Mouse (Mus musculus) macrophage (primary cell): ENCODE results near the gene 4933402J07Rik. TPM values are rescaled to one million over a fixed set of nuclear protein-coding genes. Genes with fewer than 3 reads are reported as not detected.

Experiments
- H3K27ac ChIP-seq: fragments of 350-480 bp; formaldehyde crosslinking; 2 replicates; pipeline ENCODE4 v1.9.0; 2021
- H3K36me3 ChIP-seq: fragments of 350-480 bp; formaldehyde crosslinking; 2 replicates; pipeline ENCODE4 v1.9.0; 2021; ENCODE audit errors: inconsistent target
- H3K4me3 ChIP-seq: fragments of 350-480 bp; formaldehyde crosslinking; 2 replicates; pipeline ENCODE4 v1.9.0; 2021; ENCODE audit errors: inconsistent target
- H3K79me2 ChIP-seq: fragments of 350-480 bp; formaldehyde crosslinking; 2 replicates; pipeline ENCODE4 v1.9.0; 2021; ENCODE audit errors: inconsistent target
- WGBS: methylation state at CpG from one replicate; pipeline ENCODE4 v1.1.7; 2026; ENCODE audit warnings: inconsistent platforms; ENCODE audit not compliant: missing documents; 5-methylcytosine and 5-hydroxymethylcytosine counted together
- polyA plus RNA-seq: library from polyadenylated mRNA; stranded (reverse); fragments of 250-400 nt; gene quantifications from 3 replicates; pipeline ENCODE4 v1.2.4, GENCODE M21; 2018; ENCODE audit warnings: inconsistent platforms
- total RNA-seq, 78 experiments: library from RNA; depleted of rRNA; stranded (reverse); fragments of 250-400 nt; gene quantifications; 1 replicate in 9 of 78; 2 replicates in 24 of 78; 3 replicates in 43 of 78; 4 replicates in 2 of 78; pipeline ENCODE4 v1.2.4; 2018; ENCODE audit warnings: inconsistent platforms in 56 of 78

The 4933402J07Rik gene
- not detected for total RNA-seq (2018; cell fraction: chromatin; rRNA removed)
- total RNA-seq (2018; cell fraction: cytosol; rRNA removed): not detected
- total RNA-seq (2018; cell fraction: nucleus; rRNA removed): not detected
- not detected in 3 replicates for polyA plus RNA-seq

- Histone ChIP-seq H3K27ac (no peak within 1 kb of the TSS), H3K36me3 (no peaks in the 10 kb centered on the region), H3K79me2 (no peaks in the 10 kb centered on the region), H3K4me3 (no peak within 1 kb of the TSS)
- 41% methylated on average over 2 of the region's 2 CpGs for WGBS
These were observed at the start of gene 4933402J07Rik for GRCm38 (mm10) chr8:87563553-87563952. Gene 4933402J07Rik, plus strand, starts transcription at chr8:87563853.

DNA sequence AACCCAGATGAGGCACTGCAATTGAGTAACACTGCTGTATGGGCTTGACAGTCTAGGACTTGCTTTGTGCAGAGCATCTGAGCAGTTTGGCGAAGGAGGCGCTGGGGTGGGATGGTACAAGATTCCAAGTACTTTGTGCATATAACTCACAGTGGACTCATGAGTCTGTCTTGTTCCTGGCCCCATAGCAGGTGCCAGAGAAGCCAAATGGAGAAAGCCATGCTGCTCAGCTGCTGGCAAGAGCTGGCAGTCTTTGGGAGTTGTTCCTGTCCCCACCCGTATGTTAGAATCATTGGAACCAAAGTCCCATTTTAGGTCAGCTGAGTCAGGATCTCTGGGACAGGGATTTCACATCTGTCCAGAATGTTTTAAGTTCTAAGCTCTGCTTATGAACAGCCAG, 46.5 kb upstream of the 4933402J07Rik start:
- Histone ChIP-seq H3K27ac (no peak overlapping the region), H3K4me3 (no peak overlapping the region), H3K36me3 (no peaks in the 10 kb centered on the region), H3K79me2 (no peaks in the 10 kb centered on the region)
- 98% methylated on average over 3 of the region's 3 CpGs for WGBS

GRCm38 (mm10) chr8:87525006-87525405, 38.6 kb upstream of the 4933402J07Rik start:
- Histone ChIP-seq H3K36me3 (no peaks in the 10 kb centered on the region), H3K79me2 (no peaks in the 10 kb centered on the region), H3K27ac (no peak overlapping the region), H3K4me3 (no peak overlapping the region)
- WGBS: 100% methylated on average over 1 of the region's 1 CpGs

DNA sequence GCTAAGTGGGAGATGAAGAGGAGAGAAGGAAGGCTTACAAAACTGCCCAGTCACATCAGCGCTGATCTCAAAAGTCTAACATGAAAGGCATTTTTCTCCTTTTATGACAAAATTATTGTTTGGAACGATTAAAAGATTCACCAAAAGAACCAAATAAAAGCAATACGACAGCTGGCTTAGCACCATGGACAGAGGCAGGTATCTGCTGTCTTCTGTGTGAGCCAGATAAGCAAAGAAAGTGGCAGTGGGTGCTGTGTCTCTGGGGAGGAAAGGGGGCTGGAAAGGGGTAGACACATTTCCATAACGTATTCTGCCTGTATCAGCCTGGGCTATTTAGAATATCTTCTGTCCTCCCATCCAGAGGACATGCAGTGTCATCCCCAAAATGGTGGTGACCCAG, 32.5 kb upstream of the 4933402J07Rik start:
- 52% methylated on average over 4 of the region's 4 CpGs for WGBS
- H3K36me3 ChIP-seq: no peaks in the 10 kb centered on the region
- H3K27ac ChIP-seq: no peak overlapping the region
- H3K79me2 ChIP-seq: no peaks in the 10 kb centered on the region
- H3K4me3 ChIP-seq: no peak overlapping the region

GRCm38 (mm10) chr8:87533476-87533875, 30.2 kb upstream of the 4933402J07Rik start:
- Histone ChIP-seq H3K27ac (no peak overlapping the region), H3K79me2 (no peaks in the 10 kb centered on the region), H3K36me3 (no peaks in the 10 kb centered on the region), H3K4me3 (no peak overlapping the region)
- 83% methylated on average over 4 of the region's 4 CpGs for WGBS

DNA sequence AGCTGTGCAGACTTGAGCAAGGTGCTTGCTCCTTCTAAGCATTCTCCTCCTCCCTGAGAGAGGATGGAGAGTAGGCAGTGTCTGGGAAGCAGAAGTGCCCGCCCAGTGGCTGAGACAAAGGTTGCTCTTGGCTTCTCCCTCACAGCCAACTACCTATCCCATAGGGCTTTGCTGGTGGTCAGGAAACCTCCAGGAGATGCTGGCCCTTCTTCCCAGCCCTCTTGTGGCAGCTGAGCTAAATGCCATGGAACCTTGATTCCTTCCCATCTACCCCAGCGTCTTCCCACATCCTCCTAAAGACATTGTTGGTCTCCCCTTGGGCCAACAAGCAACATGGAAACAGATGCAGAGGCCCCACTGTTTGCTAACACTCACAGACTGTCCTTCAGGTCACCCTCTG, 28.8 kb upstream of the 4933402J07Rik start:
- Histone ChIP-seq H3K79me2 (no peaks in the 10 kb centered on the region), H3K27ac (no peak overlapping the region), H3K36me3 (no peaks in the 10 kb centered on the region), H3K4me3 (no peak overlapping the region)
- WGBS: 30% methylated on average over 2 of the region's 2 CpGs

GRCm38 (mm10) chr8:87536615-87537329, 26.9 kb upstream of the 4933402J07Rik start:
- H3K36me3 ChIP-seq: no peaks in the 10 kb centered on the region
- 11% methylated on average over 23 of the region's 23 CpGs for WGBS
- H3K27ac ChIP-seq: no peak overlapping the region
- H3K4me3 ChIP-seq: no peak overlapping the region
- no peaks in the 10 kb centered on the region for H3K79me2 ChIP-seq

DNA sequence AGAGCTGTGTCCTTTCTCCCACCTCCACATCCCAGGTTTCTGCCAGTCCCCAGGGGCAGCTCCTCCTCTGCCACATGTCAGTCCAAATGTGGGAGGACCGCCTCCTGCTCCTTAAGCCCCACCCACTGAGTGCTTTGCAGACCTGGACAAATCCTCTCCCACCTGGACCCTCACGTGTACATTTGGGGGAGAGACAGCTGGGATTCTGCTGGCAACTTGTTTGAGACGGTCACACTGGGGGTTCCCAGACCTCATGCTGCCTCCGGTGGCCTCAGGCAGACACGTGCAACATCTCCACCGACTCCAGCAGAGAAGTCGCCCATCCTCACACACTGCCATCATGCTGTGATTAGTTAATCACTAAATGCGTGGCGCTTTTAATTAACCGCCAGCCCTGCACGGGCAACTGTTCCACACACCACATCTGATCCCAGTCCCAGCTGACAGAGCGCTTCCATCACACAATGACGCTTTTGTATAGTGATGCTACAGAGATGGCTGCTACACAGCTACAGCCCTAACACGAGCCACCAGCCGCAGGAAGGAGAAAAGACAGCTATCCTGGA, 23.7 kb upstream of the 4933402J07Rik start:
- Histone ChIP-seq H3K79me2 (no peaks in the 10 kb centered on the region), H3K36me3 (no peaks in the 10 kb centered on the region), H3K27ac (no peak overlapping the region), H3K4me3 (no peak overlapping the region)
- WGBS: 46% methylated on average over 15 of the region's 15 CpGs

DNA sequence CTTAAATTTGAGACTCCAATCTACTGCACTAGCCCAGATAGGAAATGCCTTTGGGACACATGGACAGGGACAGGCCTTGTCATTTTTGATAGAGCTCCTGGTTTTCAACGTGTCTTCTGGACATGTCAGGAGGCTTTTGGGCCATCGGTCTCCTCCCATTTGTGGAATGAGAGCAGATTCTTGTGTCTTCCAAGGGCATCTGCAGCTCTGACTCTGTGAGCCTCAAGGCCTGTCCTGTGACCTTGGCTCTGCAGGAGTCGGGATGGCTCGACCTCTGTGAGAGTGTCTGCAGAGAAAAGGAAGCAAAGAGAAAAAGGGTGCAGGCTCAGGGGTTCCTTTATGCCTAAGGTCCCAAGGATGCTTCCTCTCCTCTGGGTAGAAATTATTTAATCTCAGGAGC, 13.8 kb upstream of the 4933402J07Rik start:
- H3K27ac ChIP-seq: no peak overlapping the region
- WGBS: 81% methylated on average over 3 of the region's 4 CpGs
- no peaks in the 10 kb centered on the region for H3K79me2 ChIP-seq
- no peak overlapping the region for H3K4me3 ChIP-seq
- no peaks in the 10 kb centered on the region for H3K36me3 ChIP-seq

GRCm38 (mm10) chr8:87552801-87553200, 10.9 kb upstream of the 4933402J07Rik start:
- H3K36me3 ChIP-seq: no peaks in the 10 kb centered on the region
- 0% methylated on average over 1 of the region's 1 CpGs for WGBS

GRCm38 (mm10) chr8:87560801-87561200, 2.9 kb upstream of the 4933402J07Rik start:
- Histone ChIP-seq H3K79me2 (no peaks in the 10 kb centered on the region), H3K36me3 (no peaks in the 10 kb centered on the region), H3K4me3 (no peak overlapping the region), H3K27ac (no peak overlapping the region)
- WGBS: 51% methylated on average over 2 of the region's 2 CpGs

More at GRCm38 (mm10) chr8:87552801-87553200, 10.9 kb upstream of the 4933402J07Rik start:
- Histone ChIP-seq H3K4me3 (no peak overlapping the region), H3K79me2 (no peaks in the 10 kb centered on the region), H3K27ac (no peak overlapping the region)

DNA sequence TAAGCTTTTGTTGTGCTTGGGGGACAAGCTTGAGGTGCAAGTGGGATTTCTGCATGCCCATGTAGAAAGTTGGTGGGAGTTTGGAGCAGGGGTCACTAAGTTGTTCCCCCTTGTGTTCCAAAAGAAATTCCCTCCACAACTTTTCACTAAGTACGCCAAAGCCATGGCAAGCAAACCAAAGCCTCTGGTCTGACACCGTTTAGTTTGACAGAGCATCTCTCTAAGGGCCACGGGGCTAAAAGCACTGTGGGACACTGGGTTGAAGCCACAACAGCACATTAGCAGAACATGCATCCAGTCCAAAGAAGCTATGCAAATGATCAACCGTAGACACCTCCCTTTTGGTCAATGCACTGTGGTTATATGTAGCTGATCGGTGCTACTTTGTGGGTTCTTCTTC, 5.5 kb downstream of the 4933402J07Rik start:
- Histone ChIP-seq H3K79me2 (no peaks in the 10 kb centered on the region), H3K4me3 (no peak overlapping the region), H3K27ac (no peak overlapping the region), H3K36me3 (no peaks in the 10 kb centered on the region)
- 72% methylated on average over 5 of the region's 5 CpGs for WGBS

DNA sequence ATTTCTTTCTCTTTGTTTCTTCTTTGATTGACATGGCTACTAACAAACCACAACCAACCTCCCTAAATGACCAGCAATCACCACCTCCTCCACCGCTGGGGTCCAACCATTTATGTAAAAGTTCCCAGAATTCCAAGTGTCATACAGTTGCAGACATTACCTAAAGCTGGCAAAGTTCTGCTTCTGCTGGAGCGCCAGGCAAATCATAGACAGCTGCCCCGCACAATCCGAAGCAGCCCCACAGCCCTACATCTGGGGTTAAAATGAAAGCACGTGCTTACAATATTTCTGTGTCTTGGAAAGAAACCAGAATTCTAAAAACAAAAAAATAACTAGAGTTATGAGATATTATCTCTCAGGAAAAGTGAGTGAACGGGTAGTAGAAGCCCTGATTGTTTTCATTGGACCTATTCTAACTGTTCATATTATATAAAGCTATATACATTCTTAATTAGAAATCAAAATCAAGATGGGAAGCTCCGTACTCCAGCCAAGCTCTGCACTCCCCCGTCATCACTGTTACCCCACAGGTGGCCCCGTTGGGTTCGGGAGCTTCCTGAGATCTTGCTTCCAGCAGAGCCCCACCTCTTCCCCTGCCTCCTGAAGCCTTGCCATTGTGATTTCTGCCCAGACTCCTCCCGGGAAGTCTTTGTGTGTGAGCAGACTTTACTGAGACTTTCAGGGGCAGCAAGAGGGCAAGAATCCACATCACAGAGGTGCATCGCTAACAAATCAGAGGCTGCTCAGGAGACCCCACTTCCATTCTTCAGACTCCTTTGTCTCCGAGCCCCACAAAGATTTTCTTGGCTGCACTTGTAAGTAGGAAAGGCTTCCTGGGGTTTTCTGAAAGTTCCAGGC, 6.3 kb downstream of the 4933402J07Rik start:
- Histone ChIP-seq H3K36me3 (no peaks in the 10 kb centered on the region), H3K4me3 (no peak overlapping the region), H3K79me2 (no peaks in the 10 kb centered on the region), H3K27ac (no peak overlapping the region)
- WGBS: 15% methylated on average over 13 of the region's 13 CpGs

- Histone ChIP-seq H3K4me3 (no peak overlapping the region), H3K27ac (no peak overlapping the region), H3K79me2 (no peaks in the 10 kb centered on the region), H3K36me3 (no peaks in the 10 kb centered on the region)
- 9% methylated on average over 8 of the region's 8 CpGs for WGBS
These were observed 6.9 kb downstream of the 4933402J07Rik start for GRCm38 (mm10) chr8:87570564-87570855.

DNA sequence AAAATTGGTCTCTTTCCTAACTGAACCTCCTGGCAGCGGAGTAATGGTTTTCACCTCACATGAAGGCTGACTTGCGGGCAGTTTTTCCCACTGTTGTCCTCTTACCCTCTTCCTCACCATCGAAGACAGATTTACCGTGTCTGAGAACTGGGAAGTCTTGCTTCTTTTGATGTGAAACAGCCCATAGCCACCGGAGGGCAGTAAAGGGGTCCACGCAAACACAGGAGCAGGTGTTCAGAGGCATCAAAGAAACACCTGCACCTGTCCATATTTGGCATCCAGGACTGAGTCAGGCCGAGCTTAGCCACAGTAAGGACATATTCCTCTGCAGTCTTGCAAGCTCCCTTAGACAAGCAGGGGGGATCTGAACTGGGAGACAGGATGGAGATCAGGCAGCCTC, 7.2 kb downstream of the 4933402J07Rik start:
- 19% methylated on average over 7 of the region's 7 CpGs for WGBS
- no peak overlapping the region for H3K4me3 ChIP-seq

More for the DNA sequence above, 7.2 kb downstream of the 4933402J07Rik start:
- Histone ChIP-seq H3K27ac (no peak overlapping the region), H3K79me2 (no peaks in the 10 kb centered on the region), H3K36me3 (no peaks in the 10 kb centered on the region)
